Mouse (Mus musculus): ENCODE data around the gene Dlst. TPM values are rescaled to one million over a fixed set of nuclear protein-coding genes. Genes with fewer than 3 reads are reported as not detected.

The Dlst gene
- polyA plus RNA-seq, 1 experiment from 2014 or later, result 69.4 TPM

DNA sequence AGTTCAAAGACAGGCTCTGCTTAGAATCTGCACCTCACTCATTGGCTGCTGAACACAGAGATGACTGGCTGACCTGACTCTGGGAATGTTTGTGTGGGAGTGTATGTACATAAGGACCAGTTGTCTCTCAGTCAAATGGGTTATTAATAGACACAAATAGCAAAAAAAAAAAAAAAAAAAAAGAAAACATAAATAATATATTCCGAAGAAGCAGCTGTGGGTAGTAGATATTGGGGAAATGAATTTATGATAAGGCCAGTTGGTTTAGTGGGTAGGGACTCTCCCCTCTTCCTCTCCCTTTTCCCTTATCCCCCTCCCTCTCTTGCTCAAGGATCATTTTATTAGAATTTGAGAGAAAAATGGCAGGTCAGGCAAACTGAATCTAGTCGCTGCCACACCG is 3.3 kb downstream of the Dlst start:
- no peaks in the 10 kb centered on the region for H3K9me3 ChIP-seq (replicated peaks)
- H3K9ac ChIP-seq, result no peak overlapping the region
- 0 out of 2 replicates have a peak overlapping the region, but pooled peaks have one; percentile 46 for H3K27ac ChIP-seq (replicated peaks)
- H3K4me3 ChIP-seq (replicated peaks), result no peak overlapping the region
- H3K27me3 ChIP-seq, result no peaks in the 10 kb centered on the region
- peaks cover 43% of the 10 kb centered on the region for H3K36me3 ChIP-seq (replicated peaks)
- no peak for ATAC-seq (ENCODE audit: insufficient read depth)
- peaks cover 58% of the 10 kb centered on the region for H3K4me1 ChIP-seq (replicated peaks)
- H3K4me2 ChIP-seq, result peak overlapping the region; percentile 80
- WGBS (ENCODE audit: insufficient replicate concordance), result 69% methylated on average over 3 of the region's 3 CpGs

DNA sequence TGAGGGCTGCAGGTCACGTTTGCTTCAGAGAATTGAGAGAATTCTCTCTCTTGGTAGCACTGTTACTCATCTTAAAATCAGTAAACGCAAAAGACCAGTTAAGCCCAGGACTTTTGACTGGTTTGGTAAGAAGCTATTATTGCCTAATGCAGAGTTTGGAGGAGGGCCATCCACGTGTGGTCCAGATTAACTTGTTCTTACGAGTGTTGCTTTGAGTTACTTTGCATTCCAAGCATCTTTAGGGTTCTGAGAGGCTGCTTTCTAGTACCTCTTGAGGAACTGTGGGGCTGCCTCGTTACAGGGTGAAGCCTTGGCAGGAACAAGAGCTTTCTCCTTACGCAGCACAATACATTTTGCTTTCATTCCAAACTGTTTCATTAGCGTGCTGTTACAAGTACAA is 5.0 kb downstream of the Dlst start:
- no peaks in the 10 kb centered on the region for H3K9me3 ChIP-seq (replicated peaks)
- 76% methylated on average over 7 of the region's 7 CpGs for whole genome bisulfite sequencing (ENCODE audit: insufficient replicate concordance)
- no peak overlapping the region for H3K4me2 ChIP-seq
- H3K4me1 ChIP-seq (replicated peaks), result peaks cover 44% of the 10 kb centered on the region
- no peak overlapping the region for H3K4me3 ChIP-seq (replicated peaks)
- no peaks in the 10 kb centered on the region for H3K27me3 ChIP-seq
- H3K27ac ChIP-seq (replicated peaks), result no peak overlapping the region
- no peak overlapping the region for H3K9ac ChIP-seq
- no peak for ATAC-seq (ENCODE audit: insufficient read depth)
- peaks cover 60% of the 10 kb centered on the region for H3K36me3 ChIP-seq (replicated peaks)

DNA sequence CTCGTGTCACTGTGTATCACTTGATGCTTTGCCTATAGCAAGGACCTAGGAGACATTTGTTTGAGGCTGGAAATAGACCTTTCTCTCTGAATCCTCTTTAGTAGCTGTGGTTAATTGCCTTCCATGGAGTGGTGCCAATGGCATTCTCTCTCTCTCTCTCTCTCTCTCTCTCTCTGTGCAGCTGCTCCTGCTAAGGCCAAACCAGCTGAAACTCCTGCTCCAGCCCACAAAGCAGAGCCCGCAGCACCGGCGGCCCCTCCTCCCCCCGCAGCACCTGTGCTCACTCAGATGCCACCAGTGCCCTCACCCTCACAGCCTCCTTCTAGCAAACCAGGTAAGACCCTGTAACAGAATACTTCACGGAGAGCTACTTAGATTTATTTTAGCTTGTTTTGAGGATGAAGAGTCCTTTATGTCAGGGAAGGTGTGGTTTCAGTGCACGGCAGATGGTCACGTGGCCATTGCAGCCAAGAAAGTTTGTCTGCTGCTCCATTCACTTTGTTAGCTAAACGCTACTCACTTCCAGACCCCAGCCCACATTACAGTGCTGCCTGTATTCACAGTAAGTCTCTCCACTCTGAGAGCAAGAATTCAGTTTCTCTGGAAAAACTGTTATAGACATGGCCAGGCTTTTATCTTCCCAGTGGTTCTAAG is 11.3 kb downstream of the Dlst start:
- ATAC-seq (ENCODE audit: insufficient read depth), result no peak
- 86% methylated on average over 9 of the region's 9 CpGs for WGBS (ENCODE audit: insufficient replicate concordance)
- Histone ChIP-seq H3K4me2 (no peak overlapping the region), H3K9ac (no peak overlapping the region), H3K9me3 (replicated peaks) (no peaks in the 10 kb centered on the region), H3K36me3 (replicated peaks) (peaks cover 98% of the 10 kb centered on the region), H3K27me3 (no peaks in the 10 kb centered on the region), H3K4me3 (replicated peaks) (no peak overlapping the region), H3K4me1 (replicated peaks) (peaks cover 8% of the 10 kb centered on the region; the same call in 1 of the 2 replicates), H3K27ac (replicated peaks) (no peak overlapping the region)

DNA sequence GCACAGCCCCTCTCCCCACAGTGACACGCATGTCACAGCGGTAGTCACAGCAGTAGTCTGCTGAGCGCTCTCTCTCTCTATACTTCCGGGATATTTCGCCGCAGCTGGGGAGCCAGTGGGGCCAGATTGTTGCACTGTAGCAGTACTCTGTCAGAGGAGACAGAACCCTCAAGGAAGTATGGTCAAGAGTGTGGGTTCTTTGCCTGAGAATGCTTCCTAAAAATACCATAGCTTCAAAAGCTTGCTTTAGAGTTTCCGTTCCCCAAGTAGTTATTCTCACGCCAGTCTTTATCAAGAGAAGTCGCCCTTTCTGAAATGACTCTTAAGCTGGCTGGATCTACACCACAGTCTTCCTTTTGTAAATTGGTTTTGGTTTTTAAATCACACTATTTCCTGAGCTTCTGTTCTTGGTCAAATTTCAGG is 12.5 kb downstream of the Dlst start:
- 79% methylated on average over 9 of the region's 9 CpGs for WGBS (ENCODE audit: insufficient replicate concordance)
- Histone ChIP-seq H3K36me3 (replicated peaks) (peaks cover 99% of the 10 kb centered on the region), H3K9me3 (replicated peaks) (no peaks in the 10 kb centered on the region), H3K27ac (replicated peaks) (no peak overlapping the region), H3K4me1 (replicated peaks) (peaks cover 4% of the 10 kb centered on the region; the same call in 1 of the 2 replicates), H3K4me2 (no peak overlapping the region), H3K4me3 (replicated peaks) (no peak overlapping the region), H3K9ac (no peak overlapping the region), H3K27me3 (no peaks in the 10 kb centered on the region)
- no peak for ATAC-seq (ENCODE audit: insufficient read depth)

DNA sequence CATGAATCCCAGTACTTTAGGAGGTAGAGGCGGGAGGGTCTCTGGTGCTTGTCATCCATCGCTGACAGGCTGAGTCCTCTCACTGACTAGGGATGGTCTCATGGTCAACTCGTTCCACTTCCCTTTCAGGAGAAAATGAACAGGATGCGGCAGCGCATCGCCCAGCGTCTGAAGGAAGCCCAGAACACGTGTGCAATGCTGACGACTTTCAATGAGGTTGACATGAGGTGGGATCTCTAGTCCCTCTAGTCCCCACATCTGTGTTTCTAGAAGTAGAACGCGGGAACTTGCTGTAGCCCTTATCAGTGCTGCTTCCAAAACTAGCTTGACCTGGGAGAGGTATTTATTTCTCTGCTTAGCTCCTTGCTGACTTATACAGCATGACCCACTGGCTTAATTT is 13.0 kb downstream of the Dlst start:
- Histone ChIP-seq H3K27ac (replicated peaks) (no peak overlapping the region), H3K4me1 (replicated peaks) (peaks cover 4% of the 10 kb centered on the region; the same call in 1 of the 2 replicates), H3K27me3 (no peaks in the 10 kb centered on the region), H3K9ac (no peak overlapping the region), H3K4me3 (replicated peaks) (no peak overlapping the region), H3K36me3 (replicated peaks) (peaks cover 99% of the 10 kb centered on the region), H3K4me2 (no peak overlapping the region), H3K9me3 (replicated peaks) (no peaks in the 10 kb centered on the region)
- WGBS (ENCODE audit: insufficient replicate concordance), result 78% methylated on average over 11 of the region's 11 CpGs
- no peak for ATAC-seq (ENCODE audit: insufficient read depth)

DNA sequence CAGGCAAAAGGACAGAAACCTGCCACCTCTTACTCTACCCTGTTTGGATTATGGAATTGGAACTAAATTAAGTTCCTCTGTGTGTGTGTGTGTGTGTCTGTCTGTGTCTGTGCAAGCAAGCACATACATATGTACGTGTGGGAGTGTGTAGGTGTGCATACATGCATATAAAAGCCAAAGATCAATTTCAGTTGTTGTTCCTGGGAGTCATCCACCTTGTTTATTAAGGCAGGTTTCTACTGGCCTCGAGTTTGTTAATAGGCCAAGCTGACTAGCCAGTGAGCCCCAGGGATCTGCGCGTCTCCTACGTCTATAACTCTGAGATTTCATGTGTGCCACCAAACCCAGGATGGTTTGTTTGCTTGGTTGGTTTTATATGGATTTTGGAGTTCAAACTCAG is 14.1 kb downstream of the Dlst start:
- ATAC-seq (ENCODE audit: insufficient read depth), result no peak
- H3K36me3 ChIP-seq (replicated peaks), result peaks cover 98% of the 10 kb centered on the region
- H3K27ac ChIP-seq (replicated peaks), result no peak overlapping the region
- H3K27me3 ChIP-seq, result no peaks in the 10 kb centered on the region
- no peak overlapping the region for H3K4me3 ChIP-seq (replicated peaks)
- no peak overlapping the region for H3K4me2 ChIP-seq
- H3K4me1 ChIP-seq (replicated peaks), result peaks cover 4% of the 10 kb centered on the region; the same call in 1 of the 2 replicates
- no peaks in the 10 kb centered on the region for H3K9me3 ChIP-seq (replicated peaks)
- H3K9ac ChIP-seq, result no peak overlapping the region
- WGBS (ENCODE audit: insufficient replicate concordance), result 83% methylated on average over 5 of the region's 5 CpGs

DNA sequence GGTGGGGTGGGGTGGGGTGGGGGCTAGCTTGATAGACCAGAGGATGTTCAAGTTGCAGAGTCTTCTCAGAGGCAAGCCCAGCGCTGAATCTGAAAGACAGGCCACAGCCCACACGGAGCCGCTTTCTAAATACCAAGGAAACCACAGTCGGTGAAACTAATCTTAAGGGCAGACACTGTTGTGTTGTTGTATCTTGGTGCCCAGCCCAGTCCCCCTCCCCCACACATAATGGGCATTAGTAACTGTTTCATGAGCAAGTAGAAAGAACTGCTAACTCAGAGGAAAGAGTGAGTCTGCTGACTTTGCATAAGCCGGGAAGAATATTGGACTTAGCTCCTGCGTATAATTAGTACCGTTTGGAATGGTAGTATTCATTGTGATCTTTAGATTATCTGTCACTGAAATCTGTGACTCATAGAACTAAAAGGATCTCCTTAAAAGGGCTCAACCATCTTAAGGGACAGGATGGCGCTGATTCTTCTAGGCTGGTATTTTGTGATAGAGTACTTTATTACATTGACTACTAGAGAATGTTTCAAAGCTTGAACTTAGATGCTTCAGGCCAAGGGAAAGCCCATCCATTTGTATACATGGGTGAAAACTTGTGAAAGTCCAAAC is 16.5 kb downstream of the Dlst start:
- Histone ChIP-seq H3K27me3 (no peaks in the 10 kb centered on the region), H3K4me3 (replicated peaks) (no peak overlapping the region), H3K36me3 (replicated peaks) (peaks cover 96% of the 10 kb centered on the region), H3K9ac (no peak overlapping the region), H3K27ac (replicated peaks) (no peak overlapping the region), H3K4me1 (replicated peaks) (peaks cover 4% of the 10 kb centered on the region; the same call in 1 of the 2 replicates), H3K4me2 (no peak overlapping the region), H3K9me3 (replicated peaks) (no peaks in the 10 kb centered on the region)
- ATAC-seq (ENCODE audit: insufficient read depth), result no peak
- 60% methylated on average over 8 of the region's 8 CpGs for WGBS (ENCODE audit: insufficient replicate concordance)

DNA sequence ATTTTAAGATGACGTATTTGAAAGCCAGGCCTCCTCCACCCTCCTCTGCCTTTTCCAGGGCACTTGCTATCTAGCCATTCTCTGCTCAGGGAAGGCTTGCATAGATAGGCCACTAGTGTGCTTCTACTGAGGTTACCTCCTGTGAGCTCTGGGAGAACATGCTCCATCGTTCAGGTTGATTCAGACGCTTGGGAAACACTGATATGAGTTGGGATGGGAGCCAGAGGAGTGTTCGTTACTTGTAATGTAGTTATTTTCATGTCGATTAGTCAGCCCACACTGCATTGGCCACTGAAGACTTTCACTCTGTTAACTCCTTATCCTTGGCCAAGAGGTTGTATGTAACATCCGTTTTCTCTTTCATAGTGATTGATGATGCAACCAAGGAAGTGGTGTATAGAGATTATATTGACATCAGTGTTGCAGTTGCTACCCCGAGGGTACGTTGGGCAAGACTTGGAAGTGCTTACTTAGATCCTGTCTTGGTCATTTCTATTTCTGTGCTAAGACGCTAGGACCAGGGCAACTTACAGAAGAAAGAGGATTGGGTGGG is 18.9 kb downstream of the Dlst start:
- H3K4me2 ChIP-seq, result no peak overlapping the region
- no peak overlapping the region for H3K27ac ChIP-seq (replicated peaks)
- H3K4me3 ChIP-seq (replicated peaks), result no peak overlapping the region
- 78% methylated on average over 9 of the region's 9 CpGs for WGBS (ENCODE audit: insufficient replicate concordance)
- no peaks in the 10 kb centered on the region for H3K27me3 ChIP-seq
- no peaks in the 10 kb centered on the region for H3K9me3 ChIP-seq (replicated peaks)
- H3K36me3 ChIP-seq (replicated peaks), result peaks cover 96% of the 10 kb centered on the region
- ATAC-seq (ENCODE audit: insufficient read depth), result no peak
- no peak overlapping the region for H3K9ac ChIP-seq
- H3K4me1 ChIP-seq (replicated peaks), result peaks cover 4% of the 10 kb centered on the region; the same call in 1 of the 2 replicates

DNA sequence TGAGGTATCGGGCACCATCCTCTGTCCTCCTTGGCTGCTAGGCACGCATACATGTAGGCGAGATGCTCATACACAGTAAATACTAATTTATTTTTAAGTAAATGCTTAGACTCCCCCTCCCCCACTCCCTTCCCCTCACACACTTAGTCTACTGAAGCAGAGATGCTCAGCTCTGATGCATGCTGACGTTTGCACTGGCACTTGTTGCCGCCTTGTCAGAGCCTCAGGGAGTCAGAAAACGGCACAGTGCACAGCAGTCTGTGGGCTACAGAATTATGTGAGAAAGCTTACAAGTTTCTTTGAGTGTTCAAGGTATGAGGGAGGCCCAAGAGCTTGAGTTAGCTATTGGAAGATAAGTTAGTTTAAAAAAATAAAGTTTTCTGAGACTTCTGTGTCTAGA is 20.7 kb downstream of the Dlst start:
- Histone ChIP-seq H3K4me2 (no peak overlapping the region), H3K4me3 (replicated peaks) (no peak overlapping the region), H3K27me3 (no peaks in the 10 kb centered on the region), H3K9me3 (replicated peaks) (no peaks in the 10 kb centered on the region), H3K27ac (replicated peaks) (no peak overlapping the region), H3K4me1 (replicated peaks) (peaks cover 4% of the 10 kb centered on the region; the same call in 1 of the 2 replicates), H3K36me3 (replicated peaks) (peaks cover 87% of the 10 kb centered on the region), H3K9ac (no peak overlapping the region)
- ATAC-seq (ENCODE audit: insufficient read depth), result no peak
- WGBS (ENCODE audit: insufficient replicate concordance), result 87% methylated on average over 6 of the region's 6 CpGs

DNA sequence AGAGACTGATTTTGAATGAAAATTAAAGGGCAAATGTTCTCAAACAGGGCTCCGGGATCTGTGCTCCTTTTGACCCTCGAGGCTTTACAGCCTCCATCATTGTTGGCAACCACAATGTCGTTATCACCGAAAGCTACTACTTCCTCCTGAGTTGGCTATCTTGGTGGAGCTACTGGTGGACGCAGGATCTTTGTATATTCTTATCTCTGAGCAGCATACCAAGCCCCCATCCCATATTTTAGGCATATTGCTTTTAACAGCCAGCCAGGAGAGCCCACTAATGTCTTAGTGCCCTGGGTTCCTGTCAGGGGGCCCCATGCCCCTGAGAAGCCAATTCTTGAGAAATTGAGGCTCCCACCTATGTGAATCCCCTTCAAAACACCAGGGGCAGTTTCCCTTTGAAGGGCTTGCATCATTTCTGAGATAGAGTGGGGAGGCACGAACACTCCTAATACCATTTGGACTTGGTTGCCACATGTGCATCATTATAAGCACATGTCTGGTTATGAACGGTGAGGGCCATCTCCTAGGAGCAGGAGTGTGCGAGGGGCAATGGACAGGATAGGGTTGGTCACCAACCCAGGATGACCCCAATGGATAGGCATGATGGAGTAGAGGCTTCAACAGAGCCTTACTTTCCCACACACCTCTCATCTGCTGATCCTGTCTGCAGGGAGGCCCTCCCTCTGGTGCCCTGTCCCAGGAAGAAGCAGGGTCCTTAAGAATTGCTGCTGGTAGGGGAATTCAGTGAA is 23.6 kb downstream of the Dlst start:
- peaks cover 4% of the 10 kb centered on the region; the same call in 1 of the 2 replicates for H3K4me1 ChIP-seq (replicated peaks)
- 26% methylated on average over 8 of the region's 8 CpGs for WGBS (ENCODE audit: insufficient replicate concordance)
- no peaks in the 10 kb centered on the region for H3K27me3 ChIP-seq
- ATAC-seq (ENCODE audit: insufficient read depth), result no peak
- H3K9ac ChIP-seq, result no peak overlapping the region
- no peak overlapping the region for H3K27ac ChIP-seq (replicated peaks)
- H3K9me3 ChIP-seq (replicated peaks), result no peaks in the 10 kb centered on the region
- no peak overlapping the region for H3K4me2 ChIP-seq
- H3K4me3 ChIP-seq (replicated peaks), result no peak overlapping the region
- H3K36me3 ChIP-seq (replicated peaks), result peaks cover 60% of the 10 kb centered on the region

All from liver, embryonic 15.5 days (tissue).